Mouse (Mus musculus): ENCODE results near the gene Fbxo8.

The Fbxo8 gene

DNA sequence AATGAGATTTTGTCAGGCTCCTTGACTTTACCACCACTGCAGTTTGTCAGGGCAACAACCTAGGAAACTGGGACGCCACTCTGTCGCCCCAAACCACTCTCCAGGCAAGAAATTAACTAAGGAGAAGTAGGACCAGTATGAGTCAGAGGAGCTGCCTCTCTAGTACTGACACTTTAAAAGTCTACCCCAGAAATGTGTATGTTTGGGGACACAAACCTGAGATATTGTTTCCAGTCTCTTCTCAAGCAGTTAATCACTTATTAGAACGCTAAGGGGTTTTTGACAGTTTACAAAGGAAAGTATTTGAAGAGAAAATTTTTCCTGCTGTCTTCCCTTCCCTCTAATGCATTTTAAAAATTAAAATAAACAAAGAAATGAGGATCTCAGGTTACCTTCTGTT lies 55.6 kb downstream of the Fbxo8 start:
- in situ Hi-C loops (cut with MboI, MseI), result no loop called here

DNA sequence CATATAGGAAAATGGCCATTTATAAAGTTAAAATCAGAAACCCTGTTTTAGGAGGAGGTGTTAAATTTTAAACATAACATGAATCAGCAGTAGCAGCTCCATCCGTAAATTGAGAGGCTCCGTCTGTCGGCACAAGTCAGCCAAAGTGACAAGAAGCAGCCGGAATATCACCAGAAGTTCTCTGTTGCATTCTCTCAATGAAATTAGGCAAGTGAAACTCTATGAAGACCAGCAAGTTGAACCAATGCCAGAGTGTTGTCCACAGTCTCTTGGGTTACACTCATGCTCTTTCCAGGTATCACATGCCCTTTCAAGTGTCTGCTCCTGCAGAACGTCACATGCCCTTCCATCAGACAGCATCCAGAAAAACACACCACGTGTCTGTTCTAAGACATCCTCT lies 60.8 kb downstream of the Fbxo8 start:
- in situ Hi-C loops (cut with MboI, MseI), result no loop called here

DNA sequence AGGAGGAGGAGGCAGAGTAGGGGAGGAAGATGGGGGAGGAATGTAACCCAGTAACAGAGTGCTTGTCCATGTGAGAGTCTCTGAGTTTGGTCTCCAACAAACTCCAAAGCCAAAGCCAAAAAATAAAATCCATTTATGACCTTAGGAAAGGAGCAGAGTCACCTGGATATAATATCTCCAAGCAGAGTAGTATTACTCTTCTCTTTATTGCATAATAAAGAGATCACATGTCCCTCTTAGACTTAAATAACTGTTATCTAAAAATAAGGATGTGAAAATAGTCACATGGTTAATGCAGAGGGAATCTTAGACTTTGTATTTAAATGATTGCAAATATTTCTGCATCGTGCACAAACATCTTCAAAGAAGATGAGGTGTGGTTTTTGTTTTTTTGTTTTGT lies 63.3 kb downstream of the Fbxo8 start:
- in situ Hi-C loops (cut with MboI, MseI), result no loop called here

DNA sequence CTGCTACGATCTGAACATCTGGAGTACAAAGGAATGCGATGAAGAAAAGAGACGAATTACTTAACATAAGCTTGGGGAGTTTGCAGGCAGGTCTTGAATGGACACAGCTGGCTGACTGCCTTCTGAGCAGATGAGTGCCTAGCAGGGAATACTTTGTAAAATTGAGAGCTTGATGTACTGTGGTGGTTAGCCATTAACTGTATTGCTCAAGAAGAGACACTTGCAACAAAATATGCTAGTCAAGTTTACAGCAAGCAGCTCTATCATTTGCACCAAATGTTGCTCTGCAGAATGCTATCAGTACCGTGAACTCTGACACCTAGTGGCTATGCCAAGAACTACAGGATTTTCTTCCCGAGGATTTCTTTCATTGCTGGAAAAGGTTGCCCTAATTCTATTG lies 64.1 kb downstream of the Fbxo8 start:
- in situ Hi-C loops (cut with MboI, MseI), result no loop called here

DNA sequence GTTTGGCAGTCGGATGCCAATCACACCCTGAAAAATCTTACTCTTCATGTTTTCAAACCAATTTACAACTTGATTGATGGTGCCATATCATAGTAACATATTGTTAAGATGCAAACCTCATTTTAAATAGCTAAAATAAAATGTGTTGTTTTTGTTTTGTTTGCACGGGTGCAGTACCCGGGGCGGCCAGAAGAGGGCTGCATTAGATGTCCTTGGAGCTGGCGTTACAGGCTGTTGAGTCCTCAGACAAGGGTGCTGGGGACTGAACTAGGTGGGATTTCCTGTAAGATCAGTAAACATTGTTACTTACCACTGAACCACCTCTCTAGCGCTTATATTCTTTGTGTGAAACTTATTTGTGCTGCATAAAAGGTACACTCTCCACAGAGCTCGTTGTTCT lies 65.4 kb downstream of the Fbxo8 start:
- in situ Hi-C loops (cut with MboI, MseI), result no loop called here

DNA sequence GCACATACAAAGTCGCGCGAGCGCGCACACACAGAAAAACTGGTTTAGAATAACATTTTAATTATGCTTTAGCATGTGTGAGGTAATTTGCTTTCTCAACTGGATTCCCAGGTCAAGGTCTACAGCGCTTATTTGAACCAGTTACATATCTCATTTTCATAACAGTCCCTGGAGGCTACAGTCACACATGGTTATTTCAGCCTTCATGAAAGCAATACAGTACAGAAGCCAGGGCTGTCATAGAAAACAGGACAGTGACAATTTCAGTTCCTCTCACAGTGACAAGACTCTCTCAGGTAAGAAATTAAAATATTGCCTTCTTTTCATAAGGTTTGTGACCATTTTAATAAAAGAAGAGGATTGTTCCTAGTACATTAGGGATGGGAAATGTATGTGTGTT lies 66.4 kb downstream of the Fbxo8 start:
- in situ Hi-C loops (cut with MboI, MseI), result no loop called here

DNA sequence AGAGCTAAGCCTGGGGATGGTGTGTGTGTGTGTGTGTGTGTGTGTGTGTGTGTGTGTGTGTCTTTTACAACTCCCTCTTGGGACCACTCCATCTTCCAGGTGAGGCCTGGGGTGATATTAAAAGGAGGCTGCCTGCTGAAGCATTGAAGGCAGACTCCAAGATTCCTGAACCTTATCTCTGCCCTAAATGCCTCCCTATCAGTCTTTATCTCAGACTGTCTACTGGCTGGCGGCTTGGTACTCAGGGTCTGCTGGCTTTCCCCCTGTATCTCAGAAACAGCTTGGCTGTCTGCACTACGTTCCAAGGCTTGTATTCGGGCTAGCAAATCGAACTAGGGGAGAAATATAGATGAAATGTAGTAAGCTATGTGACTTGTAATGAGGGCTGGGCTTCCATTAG lies 68.2 kb downstream of the Fbxo8 start:
- in situ Hi-C loops (cut with MboI, MseI), result no loop called here

DNA sequence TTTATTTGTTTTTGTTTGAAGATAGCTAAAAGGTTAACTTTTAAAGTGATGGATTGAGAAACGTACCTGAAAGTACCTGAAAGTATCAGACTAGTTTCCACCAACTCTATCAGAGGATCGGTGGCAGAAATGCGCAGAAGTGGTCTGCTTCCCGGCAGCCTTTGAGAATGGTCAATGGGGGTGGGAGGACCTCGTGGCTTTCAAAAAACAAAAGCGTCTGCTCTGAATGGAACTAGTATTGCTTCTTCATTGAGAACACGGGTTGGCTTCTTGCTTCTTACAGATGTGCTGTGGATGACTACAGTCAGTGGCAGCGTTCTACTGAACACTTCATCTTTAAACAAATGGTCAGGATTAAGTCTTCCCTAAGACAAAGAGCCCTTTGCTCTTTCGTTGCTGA lies 68.7 kb downstream of the Fbxo8 start:
- in situ Hi-C loops (cut with MboI, MseI), result no loop called here

DNA sequence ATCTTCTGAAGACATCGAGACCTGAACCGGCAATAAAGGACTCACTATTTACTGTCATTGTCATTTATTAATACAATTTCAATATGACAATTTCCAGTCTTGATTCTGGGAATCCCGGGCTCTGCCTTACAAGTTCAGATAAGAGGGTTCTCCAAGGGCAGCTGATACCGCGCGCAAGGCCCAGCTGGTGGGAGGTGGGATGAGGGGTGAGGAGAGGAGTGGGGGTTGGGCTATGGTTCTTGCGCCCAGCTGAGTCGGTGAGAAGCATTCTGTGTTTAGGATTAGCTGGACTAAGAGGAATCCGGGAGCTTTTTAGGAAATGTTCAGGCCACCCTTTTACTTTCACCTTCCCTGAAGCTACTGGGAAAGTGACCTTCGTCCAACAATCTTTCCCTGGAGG lies 69.8 kb downstream of the Fbxo8 start:
- in situ Hi-C loops (cut with MboI, MseI), result no loop called here

DNA sequence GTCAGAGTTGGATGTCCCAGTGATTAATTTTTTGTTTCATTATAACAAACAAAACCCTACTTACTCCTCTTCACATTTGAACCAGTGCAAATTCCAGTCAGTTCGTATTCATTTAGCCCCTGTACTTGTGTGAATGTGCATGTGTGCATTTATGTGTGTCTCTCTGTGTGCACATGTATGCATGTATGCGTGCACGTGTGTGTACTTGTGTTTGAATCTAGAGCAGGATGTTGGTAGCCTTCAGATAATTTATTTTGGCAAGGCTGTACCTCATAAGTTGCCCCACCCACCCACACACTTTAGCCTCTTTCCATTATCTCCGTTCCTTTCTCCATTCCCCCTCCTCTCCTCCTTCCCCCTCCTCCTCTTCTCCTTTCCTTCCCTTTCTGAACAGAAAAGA lies 70.2 kb downstream of the Fbxo8 start:
- in situ Hi-C loops (cut with MboI, MseI), result no loop called here

DNA sequence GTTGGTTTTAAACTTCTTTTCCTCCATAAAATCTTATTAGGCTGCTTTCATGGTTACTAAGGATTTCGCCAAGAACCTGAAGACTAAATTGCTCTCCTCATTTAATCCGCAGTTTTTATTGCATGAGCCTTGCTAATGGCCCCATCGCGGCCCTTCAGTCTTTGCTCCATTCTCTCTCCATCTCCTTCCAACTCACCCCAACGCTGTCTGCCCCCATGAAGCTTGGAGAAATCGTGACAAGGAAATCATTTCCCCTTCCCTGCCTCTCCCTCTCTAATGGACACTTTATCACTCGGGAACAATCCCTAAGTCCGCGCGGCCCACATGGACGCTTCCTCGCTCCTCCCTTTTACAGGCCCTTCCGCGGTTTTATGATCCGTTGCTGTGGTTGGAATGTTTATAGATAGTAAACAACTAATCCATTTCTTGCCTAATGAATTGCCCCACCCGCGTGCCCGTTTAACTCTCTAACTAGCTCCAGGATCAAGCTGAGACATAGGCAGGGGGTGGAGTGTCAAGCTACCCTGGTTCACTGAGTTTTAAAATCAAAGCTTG lies 71.7 kb downstream of the Fbxo8 start:
- in situ Hi-C loops (cut with MboI, MseI), result no loop called here

DNA sequence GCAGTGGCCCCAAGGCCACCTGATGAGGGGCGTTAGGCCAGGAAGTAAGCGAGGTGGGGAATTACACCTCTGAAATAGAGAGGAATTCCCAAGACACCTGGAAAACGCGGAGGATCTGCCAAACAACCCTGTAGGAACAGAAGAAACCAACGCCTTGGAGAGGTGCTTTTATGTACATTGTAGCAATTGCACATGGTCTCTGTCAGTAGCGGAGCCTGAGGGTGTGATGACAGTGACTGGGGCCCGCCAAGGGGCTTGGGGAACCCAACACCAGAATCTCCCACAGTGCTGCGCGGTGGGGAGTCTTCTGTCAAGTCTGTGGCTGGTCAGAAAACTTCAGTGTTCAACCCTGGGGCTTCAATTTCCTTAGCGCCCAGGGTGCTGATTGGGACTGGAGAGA lies 72.5 kb downstream of the Fbxo8 start:
- in situ Hi-C loops (cut with MboI, MseI), result no loop called here

DNA sequence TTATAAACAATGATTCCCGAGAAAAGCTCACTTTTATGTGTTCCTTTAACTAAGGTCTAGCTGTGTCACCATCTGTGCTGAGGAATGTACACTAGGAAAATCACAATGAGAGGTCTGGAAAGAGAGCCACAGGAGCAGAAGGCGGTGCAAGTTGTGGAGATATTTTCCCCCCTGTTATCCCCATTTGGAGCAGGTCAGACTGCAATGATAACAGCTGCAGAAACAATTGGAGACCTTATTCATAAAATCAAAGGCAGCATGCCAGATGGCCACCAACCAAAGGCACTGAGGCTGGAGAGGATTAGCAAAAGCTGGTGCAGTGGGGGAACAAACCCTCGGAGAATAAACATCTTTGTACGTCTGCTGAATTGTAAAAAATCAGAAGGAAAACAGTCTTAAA lies 78.3 kb downstream of the Fbxo8 start:
- in situ Hi-C loops (cut with MboI, MseI), result no loop called here

DNA sequence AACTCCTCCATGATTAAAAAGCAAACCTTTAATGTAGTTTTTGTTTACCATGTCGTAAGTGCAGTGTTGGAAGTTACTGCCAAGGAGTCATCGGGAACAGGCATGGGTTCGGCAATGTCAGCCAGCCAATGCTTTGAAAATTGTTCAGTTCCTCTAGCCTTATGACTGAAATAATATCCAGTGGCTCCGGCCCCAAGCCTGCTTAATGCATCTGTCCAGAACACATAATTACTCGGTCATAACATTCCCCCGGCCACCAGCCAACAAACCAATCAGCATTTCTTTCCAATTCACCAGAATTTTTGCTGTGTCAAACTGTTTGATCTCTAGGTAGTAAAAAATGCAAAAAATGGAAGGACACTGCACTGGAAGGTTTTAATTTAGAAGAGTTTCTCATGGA lies 88.4 kb downstream of the Fbxo8 start:
- in situ Hi-C loops (cut with MboI, MseI), result no loop called here

Measured in regulatory T cell (primary cell).